Mouse (Mus musculus) heart, embryonic 11.5 days (tissue): Measurements from ENCODE around the gene Agpat3. TPM values are rescaled to one million over a fixed set of nuclear protein-coding genes. Genes with fewer than 3 reads are reported as not detected.

ENCODE experiments used
- ATAC-seq: fragments of 200-750 bp; cut with Nextera tagmentation; replicated peaks from 2 replicates; pipeline ENCODE4 v1.8.0; 2017; ENCODE audit warnings: moderate library complexity; ENCODE audit not compliant: insufficient number of reproducible peaks, low FRiP score, low TSS enrichment
- H3K27ac ChIP-seq: fragments of 300-500 bp; sonication (generic); 2 replicates; pipeline ENCODE4 v1.5.1; 2014; ENCODE audit warnings: mild to moderate bottlenecking, low read depth, low read length
- H3K27me3 ChIP-seq: fragments of 300-500 bp; sonication (generic); 2 replicates; pipeline ENCODE4 v1.6.1; 2014; ENCODE audit warnings: mild to moderate bottlenecking, low read length, mixed read lengths; ENCODE audit not compliant: control insufficient read depth, insufficient read depth
- H3K36me3 ChIP-seq: fragments of 300-500 bp; sonication (generic); 2 replicates; pipeline ENCODE4 v1.6.1; 2014; ENCODE audit warnings: mild to moderate bottlenecking, low read length, moderate library complexity, mixed read lengths; ENCODE audit not compliant: control insufficient read depth, insufficient read depth
- H3K4me1 ChIP-seq: fragments of 300-500 bp; sonication (generic); 2 replicates; pipeline ENCODE4 v1.6.1; 2014; ENCODE audit warnings: low read length; ENCODE audit not compliant: control insufficient read depth, insufficient read depth
- H3K4me2 ChIP-seq: fragments of 300-500 bp; sonication (generic); 2 replicates; pipeline ENCODE4 v1.6.1; 2014; ENCODE audit warnings: mild to moderate bottlenecking, moderate library complexity
- H3K4me3 ChIP-seq: fragments of 300-500 bp; sonication (generic); 2 replicates; pipeline ENCODE4 v1.5.1; 2014; ENCODE audit warnings: low read depth, low read length
- H3K9ac ChIP-seq: fragments of 300-500 bp; sonication (generic); 2 replicates; pipeline ENCODE4 v1.6.1; 2014; ENCODE audit warnings: mild to moderate bottlenecking, low read depth, low read length, moderate library complexity
- H3K9me3 ChIP-seq: fragments of 300-500 bp; sonication (generic); replicated peaks from 2 replicates; pipeline ENCODE4 v1.6.1; 2016; ENCODE audit warnings: low read length; ENCODE audit not compliant: control insufficient read depth
- WGBS: fragments of 180-500 bp; shearing (Covaris S2); extraction: QIAGEN DNeasy Blood & Tissue Kit; methylation state at CpG from one replicate; pipeline ENCODE4 v1.1.7; 2014; ENCODE audit not compliant: insufficient replicate concordance; 5-methylcytosine and 5-hydroxymethylcytosine counted together
- microRNA-seq: library from miRNA; unstranded; fragments of <30 nt; microRNA quantifications from one replicate; pipeline ENCODE4, GENCODE M21; 2016; ENCODE audit warnings: borderline number of aligned reads
- polyA plus RNA-seq: library from polyadenylated mRNA; unstranded; fragments of >200 nt; fragmentation: Nextera tagmentation; extraction: Ambion mirVana; gene quantifications from 2 replicates; pipeline ENCODE4 v1.2.1, GENCODE M21; 2014

Gene Agpat3
- polyA plus RNA-seq, 1 experiment from 2014 or later: 36.1 TPM

DNA sequence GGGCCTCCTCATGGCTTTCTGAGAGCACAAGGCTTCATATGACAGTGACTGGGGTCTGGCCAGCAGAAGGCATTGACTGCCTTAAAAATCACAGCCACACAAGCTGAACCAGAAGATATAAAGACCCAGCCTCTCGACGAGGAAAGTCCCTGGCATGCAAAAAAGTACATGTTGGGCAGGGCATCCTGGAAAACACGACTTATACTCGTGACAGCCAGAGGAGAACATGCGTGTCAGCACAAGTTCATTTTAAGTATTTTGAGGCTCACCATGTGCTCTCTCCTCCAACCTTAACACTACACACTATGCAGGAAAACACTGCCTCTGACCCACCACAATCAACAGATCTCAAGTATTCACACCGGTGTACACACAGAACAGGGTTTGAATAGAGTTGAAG is 128.2 kb downstream of the Agpat3 start:
- Histone ChIP-seq H3K4me1 (no peaks in the 10 kb centered on the region), H3K27ac (no peak overlapping the region), H3K4me2 (no peak overlapping the region), H3K36me3 (peaks cover 13% of the 10 kb centered on the region), H3K27me3 (no peaks in the 10 kb centered on the region), H3K4me3 (no peak overlapping the region), H3K9ac (no peak overlapping the region), H3K9me3 (no peaks in the 10 kb centered on the region)
- no peak for ATAC-seq
- 93% methylated on average over 6 of the region's 6 CpGs for WGBS

DNA sequence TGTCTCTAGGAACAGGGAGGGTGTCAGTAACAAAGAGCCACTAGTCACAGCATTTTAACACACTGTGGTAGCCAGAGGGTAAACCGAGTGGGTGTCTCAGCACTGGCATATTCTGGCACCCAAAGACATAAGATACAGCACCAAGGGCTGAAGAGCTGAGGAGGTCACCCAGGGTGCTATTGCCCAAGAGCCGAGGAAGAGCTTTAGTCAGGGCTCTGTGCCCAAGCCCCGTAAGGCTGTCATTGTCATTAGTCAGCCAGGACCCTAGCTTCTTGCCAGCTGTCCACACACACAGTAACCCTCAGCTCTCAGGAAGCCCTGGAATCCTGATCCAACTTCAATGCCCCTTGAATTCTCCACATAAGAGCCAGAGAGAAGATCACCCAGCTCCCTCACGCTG is 129.4 kb downstream of the Agpat3 start:
- Histone ChIP-seq H3K4me1 (no peaks in the 10 kb centered on the region), H3K9me3 (no peaks in the 10 kb centered on the region), H3K9ac (no peak overlapping the region), H3K27ac (no peak overlapping the region), H3K4me3 (no peak overlapping the region), H3K36me3 (peaks cover 9% of the 10 kb centered on the region), H3K4me2 (no peak overlapping the region), H3K27me3 (no peaks in the 10 kb centered on the region)
- no peak for ATAC-seq
- WGBS: 79% methylated on average over 4 of the region's 4 CpGs

DNA sequence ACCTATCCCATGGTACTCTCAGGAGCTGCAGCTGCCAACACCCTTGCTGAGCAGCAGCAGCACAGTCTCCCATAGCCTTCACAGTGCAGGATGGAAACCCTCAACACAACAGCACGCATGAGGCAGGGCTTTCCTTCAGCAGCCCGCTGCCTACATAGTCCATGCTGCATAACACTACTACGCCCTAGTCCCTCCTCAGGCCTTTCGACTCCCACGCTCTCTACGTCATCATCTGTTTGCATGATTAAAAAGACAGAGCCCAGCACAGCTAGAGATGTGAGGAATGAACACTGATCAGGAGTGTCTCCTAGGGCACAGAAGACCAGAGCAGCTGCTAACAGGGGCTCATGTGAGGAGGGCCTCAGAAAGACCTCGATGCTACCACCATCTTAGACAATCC is 131.0 kb downstream of the Agpat3 start:
- Histone ChIP-seq H3K9me3 (no peaks in the 10 kb centered on the region), H3K9ac (no peak overlapping the region), H3K4me3 (no peak overlapping the region), H3K27me3 (no peaks in the 10 kb centered on the region), H3K27ac (no peak overlapping the region), H3K4me1 (no peaks in the 10 kb centered on the region), H3K36me3 (peaks cover 11% of the 10 kb centered on the region), H3K4me2 (no peak overlapping the region)
- WGBS: 84% methylated on average over 7 of the region's 7 CpGs
- no peak for ATAC-seq

DNA sequence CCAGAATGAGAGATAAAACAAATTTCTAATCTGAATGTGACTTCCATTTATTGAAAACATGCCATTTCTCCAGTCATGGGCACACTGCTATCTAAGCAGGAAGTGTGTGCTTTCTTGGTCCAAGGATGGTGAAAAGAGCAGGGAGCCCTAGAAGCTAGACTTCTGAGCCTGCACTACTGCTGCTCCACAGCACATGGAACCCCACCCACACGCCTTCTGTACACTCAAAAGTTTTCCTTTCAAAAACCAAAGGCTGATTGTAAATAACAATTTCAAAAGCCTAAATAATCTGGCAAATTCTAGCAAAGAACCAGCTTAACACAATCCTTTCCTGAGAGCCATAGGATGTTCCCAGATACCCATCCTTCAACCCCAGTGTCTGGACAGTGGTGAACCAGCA is 132.8 kb downstream of the Agpat3 start:
- Histone ChIP-seq H3K9me3 (no peaks in the 10 kb centered on the region), H3K36me3 (peaks cover 16% of the 10 kb centered on the region), H3K4me3 (no peak overlapping the region), H3K9ac (no peak overlapping the region), H3K4me2 (no peak overlapping the region), H3K27ac (no peak overlapping the region), H3K4me1 (no peaks in the 10 kb centered on the region), H3K27me3 (no peaks in the 10 kb centered on the region)
- WGBS: 96% methylated on average over 1 of the region's 1 CpGs
- no peak for ATAC-seq

Small RNA genes within 50 kb of the gene (microRNA-seq; reads per million reads assigned to microRNA genes)
- not detected for gene Mir7659

Other genes starting within 250 kb of the Agpat3 start
- 24.1 and 27.9 TPM in 2 replicates for gene D10Jhu81e, start 182.7 kb downstream of the Agpat3 start, polyA plus RNA-seq
- 9.5 and 11.2 TPM in 2 replicates for gene Pwp2, start 167.3 kb downstream of the Agpat3 start, polyA plus RNA-seq
- gene Trappc10, start 107.8 kb downstream of the Agpat3 start, polyA plus RNA-seq: 7.6 and 16.4 TPM in 2 replicates
- gene Rrp1, start 60.6 kb upstream of the Agpat3 start, polyA plus RNA-seq: 176 and 204 TPM in 2 replicates
- 122 and 123 TPM in 2 replicates for gene Cstb, start 73.2 kb upstream of the Agpat3 start, polyA plus RNA-seq
- 4.2 and 4.3 TPM in 2 replicates for gene Pdxk, start 112.5 kb upstream of the Agpat3 start, polyA plus RNA-seq
- gene Olfr1358, start 164.9 kb upstream of the Agpat3 start, polyA plus RNA-seq: not detected in 2 replicates
- 29.8 and 38.0 TPM in 2 replicates for gene Ilvbl, start 221.9 kb upstream of the Agpat3 start, polyA plus RNA-seq
- 15.7 and 17.9 TPM in 2 replicates for gene Syde1, start 239.5 kb upstream of the Agpat3 start, polyA plus RNA-seq